Mouse (Mus musculus) G1E (cell line): Measurements from ENCODE around the gene Dctpp1.

Experiments
- CTCF ChIP-seq: IDR thresholded peaks from 2 replicates; pipeline ENCODE4 v1.5.1; 2012; ENCODE audit warnings: low read depth, low read length, inconsistent platforms, mixed read lengths
- GATA1 ChIP-seq: IDR thresholded peaks from 2 replicates; pipeline ENCODE4 v1.6.1; 2012; ENCODE audit warnings: borderline replicate concordance, low read length, inconsistent platforms, mixed read lengths

DNA sequence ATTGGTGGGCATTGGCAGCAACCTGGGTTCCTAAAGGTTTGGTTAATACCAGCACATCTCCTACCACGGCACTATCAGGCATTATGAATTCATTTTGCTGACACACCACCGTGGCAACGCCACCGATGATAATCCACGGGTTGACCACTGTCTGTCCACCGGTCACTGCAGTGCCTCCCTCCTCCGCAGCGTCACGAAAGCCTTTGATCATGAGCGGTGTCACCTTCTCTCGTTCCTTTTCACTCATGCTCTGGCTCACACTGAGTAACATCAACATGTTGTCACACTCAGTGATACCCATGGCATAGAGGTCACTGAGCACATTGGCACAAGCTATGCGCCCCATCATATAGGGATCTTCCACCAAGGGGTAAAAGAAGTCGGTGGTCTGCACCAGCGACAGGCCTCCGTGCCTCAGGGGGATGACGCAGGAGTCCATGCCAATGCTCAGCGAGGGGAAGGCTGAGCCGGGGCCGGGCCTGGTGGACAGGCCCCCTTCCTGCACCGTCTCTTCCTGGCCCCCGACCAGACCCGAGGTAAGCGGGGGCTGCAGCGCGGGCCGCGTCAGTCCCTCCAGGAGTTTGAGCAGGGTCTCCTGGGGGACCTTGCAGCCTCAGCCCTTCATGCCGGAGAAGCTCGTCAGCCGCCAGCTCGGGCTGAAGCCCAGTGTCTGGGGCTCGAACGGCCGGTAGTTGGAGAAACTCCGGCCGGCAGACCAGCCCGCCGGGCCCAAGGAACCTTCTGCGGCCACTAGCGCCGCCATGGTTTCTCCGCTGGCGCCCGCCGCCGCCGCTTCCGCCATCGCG is 12.8 kb upstream of the Dctpp1 start:
- TF ChIP-seq GATA1 (no peak), CTCF (no peak)
